Mouse (Mus musculus) layer of hippocampus, adult 9-11 months (tissue): ENCODE results near the gene Ccdc43.

Experiments
- DNase-seq: peaks from one replicate; pipeline ENCODE4 v3.0.0; 2022

Ccdc43 gene

GRCm38 (mm10) chr11:102663416-102663815, 34.2 kb downstream of the Ccdc43 start, which contains the start of gene Meioc:
Gene Meioc, plus strand, starts transcription at chr11:102663716.
- no peak for DNase-seq

- DNase-seq = no peak
Measured at GRCm38 (mm10) chr11:102656931-102657330, 40.7 kb downstream of the Ccdc43 start.

- no peak for DNase-seq
Measured at GRCm38 (mm10) chr11:102656326-102656926, 41.2 kb downstream of the Ccdc43 start.

GRCm38 (mm10) chr11:102655888-102656287, 41.7 kb downstream of the Ccdc43 start:
- DNase-seq = no peak

- DNase-seq = no peak
Measured at GRCm38 (mm10) chr11:102652844-102653243, 44.7 kb downstream of the Ccdc43 start.

GRCm38 (mm10) chr11:102651381-102651780, 46.2 kb downstream of the Ccdc43 start:
- peak; percentile 22 for DNase-seq

GRCm38 (mm10) chr11:102647885-102648284, 49.7 kb downstream of the Ccdc43 start:
- DNase-seq = no peak

- DNase-seq = no peak
Measured at GRCm38 (mm10) chr11:102646226-102646625, 51.4 kb downstream of the Ccdc43 start.

- no peak for DNase-seq
Measured at GRCm38 (mm10) chr11:102643891-102644382, 53.6 kb downstream of the Ccdc43 start.

GRCm38 (mm10) chr11:102636887-102637286, 60.7 kb downstream of the Ccdc43 start:
- DNase-seq = peak; percentile 9
